Mouse (Mus musculus): ENCODE measurements around the gene Prrt1.
A peak's percentile ranks its signal among the peaks of the same experiment; 100 is the strongest.

DNA sequence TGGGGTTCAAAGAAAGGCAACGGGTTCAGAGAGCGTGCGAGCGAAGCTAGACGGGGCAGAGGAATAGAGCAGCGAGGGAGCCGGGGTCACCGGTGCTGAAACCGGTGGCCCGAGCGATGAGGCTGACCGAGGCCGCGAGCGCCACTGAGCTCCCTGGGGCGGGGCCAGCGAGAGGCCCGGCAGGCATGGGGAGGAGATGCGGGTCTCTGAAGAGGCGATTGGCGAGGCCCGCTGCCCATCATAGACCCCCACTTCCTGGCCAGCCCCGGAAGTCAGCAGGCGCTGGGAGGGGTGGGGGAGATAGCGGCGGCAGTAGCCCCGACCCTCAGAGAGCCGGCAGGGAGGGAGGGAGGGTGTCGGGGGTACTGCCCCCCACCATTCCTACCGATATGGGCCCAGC lies 23.7 kb upstream of the Prrt1 start:
- no peak for TF ChIP-seq CTCF (IDR thresholded peaks at IDR 0.05; ENCODE audit: low read depth, low read length)
- TF ChIP-seq POLR2A (IDR thresholded peaks at IDR 0.05; ENCODE audit: insufficient read depth, low read length) = peak; percentile 92
- TF ChIP-seq EP300 (IDR thresholded peaks at IDR 0.05; ENCODE audit: insufficient read depth, low read depth, low read length) = no peak

All from ES-Bruce4 (cell line).